Mouse (Mus musculus): Measurements from ENCODE around the gene Olfr1185-ps1.
"Not testable (repeated sequence)": the region's sequence is repeated elsewhere in the genome, so short reads cannot be mapped to it uniquely, and the experiment has no call there.

Gene Olfr1185-ps1

GRCm38 (mm10) chr2:88493020-88493419 lies at the start of gene Olfr1185-ps1:
Gene Olfr1185-ps1, plus strand, starts transcription at chr2:88493320.
- in situ Hi-C loops (cut with MboI; ENCODE audit: low pct_unique_long_range_greater_than_20kb in 1 of 2, low sequenced_read_pairs in 2 of 2, unreplicated experiment in 1 of 2): no loop called here

- in situ Hi-C loops (cut with MboI; ENCODE audit: low pct_unique_long_range_greater_than_20kb in 1 of 2, low sequenced_read_pairs in 2 of 2, unreplicated experiment in 1 of 2): no loop called here
Measured at GRCm38 (mm10) chr2:88449031-88449430, 44.1 kb upstream of the Olfr1185-ps1 start, which contains the start of gene Gm13757. Gene Gm13757, minus strand, starts transcription at chr2:88449131.

GRCm38 (mm10) chr2:88454567-88454966 lies 38.6 kb upstream of the Olfr1185-ps1 start, which contains the start of gene Olfr1183:
Gene Olfr1183, plus strand, starts transcription at chr2:88454867.
- in situ Hi-C loops (cut with MboI; ENCODE audit: low pct_unique_long_range_greater_than_20kb in 1 of 2, low sequenced_read_pairs in 2 of 2, unreplicated experiment in 1 of 2): not testable (repeated sequence)

- in situ Hi-C loops (cut with MboI; ENCODE audit: low pct_unique_long_range_greater_than_20kb in 1 of 2, low sequenced_read_pairs in 2 of 2, unreplicated experiment in 1 of 2): no loop called here
Measured at GRCm38 (mm10) chr2:88483298-88483697, 9.8 kb upstream of the Olfr1185-ps1 start, which contains the start of gene Olfr1184. Gene Olfr1184, plus strand, starts transcription at chr2:88483598.

- in situ Hi-C loops (cut with MboI; ENCODE audit: low pct_unique_long_range_greater_than_20kb in 1 of 2, low sequenced_read_pairs in 2 of 2, unreplicated experiment in 1 of 2): no loop called here
Measured at GRCm38 (mm10) chr2:88518251-88518650, 25.1 kb downstream of the Olfr1185-ps1 start, which contains the start of gene Olfr1186. Gene Olfr1186, plus strand, starts transcription at chr2:88518551.

GRCm38 (mm10) chr2:88525720-88526119 lies 32.6 kb downstream of the Olfr1185-ps1 start:
- in situ Hi-C loops (cut with MboI; ENCODE audit: low pct_unique_long_range_greater_than_20kb in 1 of 2, low sequenced_read_pairs in 2 of 2, unreplicated experiment in 1 of 2): no loop called here
